Mouse (Mus musculus) common myeloid progenitor, adult 5-6 weeks (primary cell): ENCODE measurements around the gene Dhrs1. TPM values are rescaled to one million over a fixed set of nuclear protein-coding genes. Genes with fewer than 3 reads are reported as not detected.

Source experiments
- ATAC-seq: replicated peaks from 2 replicates; pipeline ENCODE4 v1.8.0; 2016; ENCODE audit warnings: low read depth, mild to moderate bottlenecking, moderate TSS enrichment, inconsistent platforms; ENCODE audit not compliant: poor library complexity, severe bottlenecking
- total RNA-seq: library from RNA; stranded (forward); fragments of 200-1000, 187-1606 nt; gene quantifications from 2 replicates; pipeline ENCODE4 v1.2.3, GENCODE M21; 2017

Gene Dhrs1
- total RNA-seq, 1 experiment from 2014 or later = 23.9 TPM

DNA sequence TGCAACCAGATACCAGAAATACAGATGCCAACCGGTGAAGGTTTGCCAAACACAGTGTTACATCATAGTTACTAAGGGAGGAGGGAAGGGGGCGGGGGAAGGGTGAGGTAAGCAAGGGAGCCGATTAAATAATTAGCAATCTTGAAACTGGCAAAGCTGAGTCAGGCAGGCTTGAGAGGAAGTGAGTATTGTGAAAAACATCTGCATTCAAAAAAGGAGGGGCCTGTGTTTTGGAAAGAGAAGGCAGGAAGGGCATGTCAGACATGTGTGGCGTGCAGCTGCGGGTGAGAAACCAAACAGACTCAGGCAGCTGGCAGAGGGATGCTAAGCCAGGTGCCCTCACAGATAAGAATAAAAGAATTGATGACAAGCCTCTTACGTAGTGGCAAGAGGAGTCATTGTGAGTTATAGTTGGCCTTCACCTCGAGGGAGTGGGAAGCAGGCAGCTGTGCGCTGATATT is 21.0 kb downstream of the Dhrs1 start:
- peak; percentile 78 for ATAC-seq

DNA sequence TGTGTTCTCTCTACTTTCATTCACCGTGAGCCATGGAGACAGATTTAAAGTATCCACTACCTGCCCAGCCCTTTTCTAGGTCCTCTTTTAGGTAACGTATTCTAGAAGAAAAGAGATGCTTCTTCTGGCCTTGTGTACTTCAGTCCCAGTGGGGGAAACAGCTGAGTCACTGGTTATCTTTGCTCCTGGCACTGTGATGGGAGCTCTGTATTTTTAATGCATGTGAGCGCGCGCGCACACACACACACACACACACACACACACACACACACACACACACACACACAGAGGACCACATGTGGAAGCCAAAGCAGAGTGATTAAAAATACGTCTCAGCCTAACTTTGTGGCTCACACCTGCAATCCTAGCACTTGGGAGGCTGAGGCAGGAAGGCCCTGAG is 22.1 kb downstream of the Dhrs1 start:
- ATAC-seq = no peak

- no peak for ATAC-seq
These were observed 23.0 kb downstream of the Dhrs1 start for GRCm38 (mm10) chr14:55722438-55722945.

DNA sequence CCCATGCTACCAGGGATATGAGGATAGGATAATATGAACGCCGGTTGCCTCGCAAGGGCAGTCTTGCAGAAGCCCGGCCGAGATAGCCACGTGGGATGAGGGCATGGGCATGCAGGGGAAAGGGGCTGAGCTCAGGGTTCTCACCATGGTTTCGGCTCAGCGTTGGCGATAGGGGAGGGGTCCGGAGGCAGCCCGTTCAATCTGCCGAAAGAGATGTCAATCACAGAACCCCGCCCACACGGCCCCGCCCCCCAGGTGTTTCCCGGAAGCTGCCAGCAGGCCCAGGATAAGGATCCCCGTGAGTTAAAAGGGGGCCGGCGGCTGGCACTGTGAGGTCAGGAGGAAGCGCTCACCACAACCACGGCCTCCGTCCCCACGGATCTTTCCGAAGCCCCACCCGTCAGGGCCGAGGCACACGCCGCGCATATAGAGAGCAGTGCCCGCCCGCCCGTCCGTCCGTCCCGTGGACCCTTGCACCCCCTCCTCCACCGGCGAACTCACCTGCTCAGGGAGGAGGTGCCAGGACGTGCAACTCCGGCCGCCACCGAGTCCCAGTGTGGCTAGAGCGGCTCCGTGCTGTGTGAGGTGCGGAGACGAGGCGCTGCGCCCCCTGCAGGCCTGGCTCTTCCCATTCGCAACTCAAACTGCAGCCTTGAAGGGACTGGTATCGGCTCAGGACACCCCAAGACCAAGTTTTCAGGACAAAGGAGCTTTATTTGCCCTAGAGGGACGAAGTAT is 23.6 kb downstream of the Dhrs1 start, which contains the start of gene Rabggta:
Gene Rabggta, minus strand, starts transcription at position 564 of the 738 bp plus-strand sequence.
- peak; percentile 63 for ATAC-seq

GRCm38 (mm10) chr14:55721076-55721475 is 24.4 kb downstream of the Dhrs1 start:
- ATAC-seq = no peak

GRCm38 (mm10) chr14:55720666-55721065 is 24.8 kb downstream of the Dhrs1 start:
- no peak for ATAC-seq

GRCm38 (mm10) chr14:55719737-55720136 is 25.8 kb downstream of the Dhrs1 start:
- ATAC-seq = no peak

DNA sequence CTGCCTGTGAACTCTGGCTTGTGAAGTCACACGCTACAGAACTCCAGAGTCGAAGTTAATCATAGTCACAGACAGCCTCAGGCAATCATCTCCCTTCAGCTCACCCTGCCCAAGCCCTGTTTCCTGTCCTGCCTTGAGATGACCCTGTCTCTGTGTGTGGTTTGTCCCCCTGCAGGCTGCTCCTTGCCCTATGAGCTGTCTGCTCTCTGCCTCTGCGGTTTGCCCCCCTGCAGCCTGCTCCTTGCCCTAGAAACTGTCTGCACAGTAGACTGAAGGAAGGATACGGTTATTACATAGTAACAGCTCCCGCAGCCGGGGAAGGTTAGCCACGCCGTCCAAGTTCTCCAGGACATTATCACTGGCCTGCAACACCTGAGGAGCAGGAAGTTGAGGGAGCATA is 28.6 kb downstream of the Dhrs1 start:
- ATAC-seq = no peak

DNA sequence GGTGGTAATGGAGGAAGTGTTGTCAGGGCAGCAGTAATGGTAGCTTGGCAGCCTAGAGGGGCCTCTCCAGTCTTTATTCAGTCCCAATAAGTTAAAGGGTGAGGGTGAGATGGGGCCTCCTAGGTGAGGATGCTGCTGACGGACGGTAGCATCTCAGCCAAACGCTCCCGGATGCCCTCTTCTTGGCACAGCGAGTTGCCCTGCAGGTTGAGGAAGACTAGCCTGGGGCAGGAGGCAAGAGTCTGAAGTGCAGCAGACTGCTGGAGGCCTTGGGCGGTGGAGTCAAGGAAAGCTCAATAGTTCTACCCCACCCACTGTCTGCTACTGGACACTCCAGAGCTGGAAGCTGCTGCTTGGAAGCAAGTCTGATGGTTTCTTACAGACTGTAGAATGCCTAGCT is 29.2 kb downstream of the Dhrs1 start:
- ATAC-seq = no peak

- 0 out of 2 replicates have a peak, but pooled peaks have one; percentile 6 for ATAC-seq
These were observed 30.6 kb downstream of the Dhrs1 start for GRCm38 (mm10) chr14:55714893-55715292.

GRCm38 (mm10) chr14:55713729-55714122 is 31.8 kb downstream of the Dhrs1 start, which contains the start of gene Tgm1:
Gene Tgm1 (minus strand): TSS chr14:55713926.
- no peak; the same call in none of the 2 replicates for ATAC-seq

DNA sequence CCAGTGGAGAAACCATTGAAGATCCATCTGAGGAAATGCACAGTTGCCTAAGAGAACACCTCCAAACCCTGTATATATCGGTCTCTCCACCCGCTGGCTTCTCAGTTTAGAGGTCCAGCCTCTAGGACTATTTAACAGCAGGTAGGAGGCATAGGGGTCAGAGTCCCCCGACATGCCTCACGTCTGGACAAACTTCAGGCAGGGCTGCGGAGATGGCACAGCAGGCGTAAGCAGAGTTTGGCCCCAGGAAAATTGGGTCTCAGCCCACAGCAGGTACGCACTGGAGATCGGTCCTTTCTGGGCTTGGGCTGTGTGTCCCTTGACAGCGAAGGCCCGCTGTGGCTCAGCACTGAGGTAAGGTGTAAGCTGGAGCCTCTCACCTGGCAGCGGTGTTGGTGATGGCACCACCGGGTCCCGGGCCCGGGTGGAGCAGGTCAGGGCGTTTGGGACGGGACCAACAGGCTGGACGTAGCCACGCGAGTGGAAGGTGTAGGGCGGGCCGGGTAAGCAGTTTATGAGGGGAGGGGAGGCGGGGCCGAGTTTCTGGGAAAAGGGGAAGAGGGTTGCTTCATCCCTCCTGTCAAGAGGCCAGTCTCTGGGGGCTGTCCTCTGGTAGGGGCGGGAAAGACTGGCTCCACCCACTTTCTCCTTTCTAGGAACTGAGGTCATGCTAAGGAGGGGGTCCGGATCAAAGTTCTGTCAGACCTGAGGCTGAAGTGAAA is 32.3 kb downstream of the Dhrs1 start:
- peak; percentile 90 for ATAC-seq

DNA sequence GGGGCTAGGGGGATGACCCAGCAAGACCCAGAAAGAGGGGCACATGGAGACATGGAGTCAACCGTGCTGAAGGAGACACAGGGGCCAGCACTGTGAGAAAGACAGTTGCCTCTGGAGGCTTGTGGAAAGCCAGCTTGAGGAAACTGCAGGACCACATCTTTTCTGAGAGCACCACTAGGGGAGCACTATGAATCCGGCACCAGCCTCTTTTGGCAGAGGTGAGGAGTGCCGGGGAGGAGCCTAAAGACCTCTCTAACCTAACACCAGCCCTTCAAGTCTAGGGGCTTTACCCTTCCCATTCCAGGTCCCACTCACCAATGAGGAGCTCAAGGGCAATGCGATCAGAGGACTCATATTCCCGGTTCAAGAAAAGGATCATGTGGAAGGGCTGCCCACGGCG is 33.7 kb downstream of the Dhrs1 start:
- no peak for ATAC-seq

GRCm38 (mm10) chr14:55709509-55709908 is 36.0 kb downstream of the Dhrs1 start:
- no peak for ATAC-seq

- ATAC-seq = no peak
These were observed 38.1 kb downstream of the Dhrs1 start for GRCm38 (mm10) chr14:55707397-55707796.

DNA sequence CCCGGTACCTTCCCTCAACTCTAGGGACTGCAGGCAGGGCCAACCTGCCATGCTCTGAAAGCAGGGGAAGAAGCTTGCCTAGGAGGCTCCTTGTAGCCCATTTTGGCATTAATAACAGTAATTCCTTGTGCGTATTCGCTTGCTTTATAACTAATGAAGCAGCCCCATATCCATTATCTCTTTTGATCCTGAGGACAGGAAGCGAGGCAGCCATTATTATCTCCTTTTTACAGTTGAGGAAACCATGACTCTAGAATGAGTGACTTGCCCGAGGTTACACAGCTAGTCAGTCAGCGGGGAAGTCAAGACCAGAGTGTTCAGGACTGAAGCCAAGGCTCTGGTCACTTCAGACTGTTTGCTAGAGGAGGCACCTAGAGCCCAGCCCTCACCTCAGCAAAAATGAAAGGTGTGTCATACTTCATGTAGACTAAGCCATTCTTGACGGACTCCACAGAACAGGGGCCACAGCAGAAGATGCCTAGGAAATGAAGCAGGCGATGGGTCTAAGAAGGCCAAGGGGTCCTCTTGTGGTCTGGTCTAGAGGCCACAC is 39.4 kb downstream of the Dhrs1 start:
- ATAC-seq = no peak

GRCm38 (mm10) chr14:55702761-55703160 is 42.7 kb downstream of the Dhrs1 start:
- no peak for ATAC-seq

- ATAC-seq = no peak
These were observed 44.4 kb downstream of the Dhrs1 start for GRCm38 (mm10) chr14:55701131-55701530.

- ATAC-seq = peak; percentile 63
These were observed 48.3 kb downstream of the Dhrs1 start for GRCm38 (mm10) chr14:55697226-55697625.

DNA sequence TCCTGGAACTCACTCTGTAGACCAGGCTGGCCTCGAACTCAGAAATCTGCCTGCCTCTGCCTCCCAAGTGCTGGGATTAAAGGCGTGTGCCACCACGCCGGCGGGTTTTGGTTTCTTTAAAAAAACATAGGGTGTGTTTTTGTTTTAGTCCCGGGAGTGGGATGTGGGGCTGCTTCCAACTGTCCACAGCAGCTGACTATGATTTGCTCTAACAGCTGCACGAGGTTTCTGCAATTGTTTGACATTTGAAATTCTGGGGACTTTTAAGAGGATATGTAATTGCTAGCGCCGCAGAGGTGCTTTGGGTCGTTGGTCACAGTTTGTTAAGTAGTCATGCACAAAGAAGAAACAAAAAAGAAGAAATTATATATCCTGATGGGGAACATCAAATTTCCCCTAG is 56.1 kb downstream of the Dhrs1 start:
- no peak for ATAC-seq
